10 mouse cellular contexts compared by ENCODE assay signal in genomic region chr5:119877185-119877584, GRCm38 (mm10). TPM values are rescaled to one million over a fixed set of nuclear protein-coding genes. Genes with fewer than 3 reads are reported as not detected.
A peak's percentile ranks its signal among the peaks of the same experiment; 100 is the strongest.
DNase-seq lines count a peak whose midpoint lies in the region; ATAC-seq lines count a peak whose summit lies in the region.
"Had no signal": no experiment of that assay in that cellular context is flagged by ENCODE, and none has a peak within 500 bp of the region (broad histone marks: within the 10 kb centered on the region; RNA-seq: fewer than 3 reads in every experiment).

No protein-coding gene starts in this region.

- peak; percentile 1 for DNase-seq in cerebellum, adult 8-10 months
- no peak for DNase-seq in cerebellum, adult 11-12 months
- peak; percentile 16 for DNase-seq in urinary bladder, postnatal 14 days (ENCODE audit: low spot score)
- no peak for DNase-seq in urinary bladder, adult 18-20 months (ENCODE audit: low spot score in 2 of 2)
- peak; percentile 79 for DNase-seq in heart, postnatal 4 days
- DNase-seq in gastrocnemius, postnatal 36 days: no peak
- DNase-seq in thymus, adult 18-20 months: no peak

- no peak for ATAC-seq in CD4-positive, CD25-positive, alpha-beta regulatory T cell, adult 4 months
- ATAC-seq: midbrain, embryonic 13.5 days; Patski had no signal

- intact Hi-C loops in gastrocnemius, postnatal 36 days (cut with DNase I): no loop called here

RNA-seq across cellular contexts. Expression of gene Tbx5, which starts 44.7 kb away (rescaled TPM):
- total RNA-seq in heart, postnatal 4 days (2021): 10 to 100 TPM; 36.3 to 36.6 TPM
- total RNA-seq in gastrocnemius, postnatal 36 days (2021): not detected
- polyA plus RNA-seq in CD4-positive, CD25-positive, alpha-beta regulatory T cell, adult 4 months (2017; shearing (Covaris generic)): not detected
- polyA plus RNA-seq: midbrain, embryonic 13.5 days; Patski had no signal

Comparison
In these comparisons a context has a peak if more than half of its experiments do, and no peak if none do; other contexts are left out.
1. DNase-seq: peak in cerebellum, adult 8-10 months (single experiment), urinary bladder, postnatal 14 days (single experiment) and heart, postnatal 4 days (single experiment); none in cerebellum, adult 11-12 months (single experiment), urinary bladder, adult 18-20 months (0 of 2), gastrocnemius, postnatal 36 days (0 of 2) and thymus, adult 18-20 months (0 of 2).
2. RNA of gene Tbx5, which starts 44.7 kb away (total RNA-seq): 36.3 to 36.6 TPM in heart, postnatal 4 days; not detected in gastrocnemius, postnatal 36 days; every median in the first group is over 10 times any median in the second.